Mouse (Mus musculus) hematopoietic stem cell, adult 5-6 weeks (primary cell): ENCODE measurements around the gene Gpcpd1. TPM values are rescaled to one million over a fixed set of nuclear protein-coding genes. Genes with fewer than 3 reads are reported as not detected.
A peak's percentile ranks its signal among the peaks of the same experiment; 100 is the strongest.
"Not testable (repeated sequence)": the region's sequence is repeated elsewhere in the genome, so short reads cannot be mapped to it uniquely, and the experiment has no call there.

Experiments used
- ATAC-seq, 2 experiments: fragments of 125-278 bp in 1 of 2; replicated peaks in 1 of 2; 2 replicates each; pipeline ENCODE4 v1.8.0; 2016 to 2017; ENCODE audit warnings: inconsistent platforms in 2 of 2, mild to moderate bottlenecking in 2 of 2, moderate number of reproducible peaks in 2 of 2, low read depth in 1 of 2, moderate TSS enrichment in 1 of 2; ENCODE audit not compliant: low FRiP score in 2 of 2, poor library complexity in 2 of 2, severe bottlenecking in 2 of 2, insufficient read depth in 1 of 2, low TSS enrichment in 1 of 2
- total RNA-seq: library from RNA; stranded (forward); fragments of 172-1452, 232-1000 nt; gene quantifications from 2 replicates; pipeline ENCODE4 v1.2.3, GENCODE M21; 2017

Gene Gpcpd1
- total RNA-seq, 1 experiment from 2014 or later: 37.1 TPM

GRCm38 (mm10) chr2:132595601-132596235 is 8.2 kb upstream of the Gpcpd1 start:
- peak in 1 of 2 experiments; percentile 22; a peak in 1 of 4 replicates for ATAC-seq

DNA sequence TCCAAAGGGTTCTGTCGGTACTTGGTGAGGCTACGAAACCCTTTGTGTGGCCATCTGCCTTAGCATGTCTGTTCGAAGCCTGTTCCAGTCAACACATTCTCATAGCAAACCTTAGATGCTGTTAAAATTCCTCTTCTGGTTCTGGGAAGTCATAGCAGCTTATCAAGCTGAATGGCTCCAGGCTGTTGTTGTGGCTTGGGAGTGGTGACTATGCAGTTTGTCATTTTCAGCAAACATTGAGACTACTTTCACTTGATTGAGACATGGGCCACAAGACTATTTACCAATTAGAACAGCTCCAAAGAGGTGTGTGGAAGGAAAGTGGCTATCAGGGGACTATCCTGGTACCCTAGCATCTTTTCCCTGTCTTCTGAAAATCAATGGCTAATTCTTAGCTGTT is 4.6 kb upstream of the Gpcpd1 start:
- ATAC-seq: peak; percentile 56 to 59; a peak in 3 of 4 replicates

DNA sequence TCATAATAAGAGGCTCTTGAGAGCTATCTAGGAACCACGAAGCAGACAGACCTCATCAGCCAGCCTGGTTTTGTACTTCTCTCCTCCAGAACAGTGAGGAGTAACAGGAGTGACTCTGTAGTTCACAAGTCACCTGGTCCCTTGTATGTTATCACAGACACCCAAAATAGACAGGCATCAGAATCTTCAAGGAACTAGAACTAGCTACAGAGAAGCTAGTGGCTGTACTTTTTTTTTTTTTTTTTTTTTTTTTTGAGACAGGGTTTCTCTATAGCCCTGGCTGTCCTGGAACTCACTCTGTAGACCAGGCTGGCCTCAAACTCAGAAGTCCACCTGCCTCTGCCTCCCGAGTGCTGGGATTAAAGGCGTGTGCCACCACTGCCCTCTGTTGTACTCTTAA is 4.0 kb upstream of the Gpcpd1 start:
- not testable (repeated sequence) for ATAC-seq

DNA sequence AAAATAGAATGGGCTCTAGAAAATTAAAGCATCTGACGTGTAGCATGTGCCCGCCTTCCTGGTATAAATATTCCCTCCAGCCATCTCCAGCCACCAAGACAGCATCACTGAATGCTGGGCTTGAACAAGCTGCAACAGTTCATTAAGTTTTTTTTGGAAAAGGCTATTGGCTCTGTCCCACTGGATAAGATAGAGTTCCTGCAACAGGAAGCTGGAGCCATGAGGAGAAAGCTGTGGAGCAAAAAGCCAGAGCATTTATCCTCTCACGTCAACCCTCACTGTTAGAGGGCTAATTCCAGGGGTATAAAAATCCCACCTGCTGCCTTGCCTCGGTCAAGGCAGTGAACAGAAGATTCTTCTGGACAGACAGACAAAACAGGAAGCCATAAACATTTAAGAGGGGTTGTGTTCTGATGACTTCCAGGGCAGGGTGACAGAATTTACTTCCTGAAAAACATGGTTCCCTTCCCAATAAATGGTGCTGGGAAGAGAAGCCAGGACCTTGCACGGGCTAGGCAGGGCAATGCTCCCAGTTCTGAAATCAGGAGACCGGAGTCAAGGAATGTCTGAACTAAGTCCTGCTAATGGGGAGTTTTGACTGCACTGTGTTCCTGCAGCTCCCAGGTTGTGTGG is 2.5 kb upstream of the Gpcpd1 start:
- ATAC-seq: no peak

DNA sequence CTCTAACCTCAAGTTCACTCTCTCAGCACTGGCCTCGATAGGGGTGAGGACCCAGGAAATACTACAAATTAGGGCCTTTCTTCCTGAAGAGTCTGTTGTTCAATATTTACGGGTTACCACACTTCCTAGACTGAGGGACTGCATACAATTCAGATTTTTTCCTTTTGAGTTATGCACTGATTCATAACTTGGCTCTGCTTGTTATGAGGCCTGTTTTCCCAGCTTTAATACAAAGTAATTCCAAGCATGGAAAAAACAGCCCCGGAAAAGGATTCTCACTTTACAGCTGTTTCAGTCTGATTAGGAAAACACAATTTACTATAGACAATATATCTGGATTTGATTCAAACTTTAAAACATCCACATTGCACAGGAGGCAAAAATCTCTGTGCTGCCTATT is 1.5 kb downstream of the Gpcpd1 start:
- no peak for ATAC-seq

GRCm38 (mm10) chr2:132584191-132584590 is 3.3 kb downstream of the Gpcpd1 start:
- ATAC-seq: no peak

DNA sequence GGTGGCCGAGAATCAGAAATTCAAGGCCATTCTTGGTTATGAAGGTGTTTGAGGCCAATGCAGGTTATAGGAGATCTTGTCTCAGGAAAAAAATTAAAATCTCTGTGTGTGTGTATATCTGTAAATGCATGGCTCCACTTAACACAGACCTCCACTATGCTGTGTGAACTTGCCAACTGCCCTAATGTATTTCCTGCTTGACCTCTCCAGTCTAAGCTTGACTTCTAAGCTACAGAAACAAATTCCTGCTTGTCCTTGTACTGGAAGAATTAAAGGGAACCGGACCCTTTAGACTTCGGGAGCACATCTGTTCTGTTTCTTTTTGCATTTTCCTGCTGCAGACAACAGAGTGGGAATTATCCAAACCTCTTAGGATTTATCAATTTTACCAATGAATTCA is 4.4 kb downstream of the Gpcpd1 start:
- ATAC-seq: no peak

DNA sequence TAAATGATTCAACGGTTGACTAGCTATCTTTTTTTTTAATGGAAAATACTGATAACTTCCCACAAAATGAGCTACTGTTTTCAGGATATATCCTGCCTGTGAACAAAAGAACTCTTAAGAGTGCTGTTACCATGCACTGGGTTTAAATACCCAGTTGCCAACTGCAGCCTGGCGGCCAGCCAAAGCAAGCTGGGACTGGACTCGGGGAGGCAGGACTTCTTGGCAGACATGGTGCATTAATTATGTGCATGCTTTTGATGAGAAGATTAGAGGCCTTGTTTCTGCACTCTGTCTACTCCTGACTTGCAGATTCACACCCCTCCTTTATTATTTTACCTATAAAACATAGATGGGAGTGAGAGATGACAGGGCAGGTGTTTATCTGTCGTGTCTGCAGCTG is 5.3 kb downstream of the Gpcpd1 start:
- no peak for ATAC-seq

- no peak for ATAC-seq
Observed at GRCm38 (mm10) chr2:132579689-132580088, 7.8 kb downstream of the Gpcpd1 start.

DNA sequence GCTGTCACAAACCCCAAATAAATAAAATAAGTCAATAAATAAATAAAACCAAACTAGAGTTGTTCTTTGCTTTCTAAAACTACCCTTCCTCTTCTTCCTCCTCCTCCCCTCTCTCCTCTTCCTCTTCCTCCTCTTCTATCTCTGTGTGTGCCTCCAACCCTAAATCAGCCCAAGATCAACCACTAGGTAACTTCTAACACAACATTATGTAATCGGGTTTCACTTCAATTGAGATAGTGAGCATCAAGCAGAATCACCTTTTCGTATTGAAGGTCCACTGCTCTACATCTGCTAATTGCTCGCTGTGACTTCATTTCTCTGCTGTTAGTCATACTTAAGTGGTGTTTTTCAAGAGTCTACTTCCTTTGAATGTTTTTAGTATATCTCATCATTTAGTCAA is 8.8 kb downstream of the Gpcpd1 start:
- no peak for ATAC-seq

- peak; percentile 91 to 92 for ATAC-seq
Observed at GRCm38 (mm10) chr2:132578059-132578458, 9.5 kb downstream of the Gpcpd1 start.

DNA sequence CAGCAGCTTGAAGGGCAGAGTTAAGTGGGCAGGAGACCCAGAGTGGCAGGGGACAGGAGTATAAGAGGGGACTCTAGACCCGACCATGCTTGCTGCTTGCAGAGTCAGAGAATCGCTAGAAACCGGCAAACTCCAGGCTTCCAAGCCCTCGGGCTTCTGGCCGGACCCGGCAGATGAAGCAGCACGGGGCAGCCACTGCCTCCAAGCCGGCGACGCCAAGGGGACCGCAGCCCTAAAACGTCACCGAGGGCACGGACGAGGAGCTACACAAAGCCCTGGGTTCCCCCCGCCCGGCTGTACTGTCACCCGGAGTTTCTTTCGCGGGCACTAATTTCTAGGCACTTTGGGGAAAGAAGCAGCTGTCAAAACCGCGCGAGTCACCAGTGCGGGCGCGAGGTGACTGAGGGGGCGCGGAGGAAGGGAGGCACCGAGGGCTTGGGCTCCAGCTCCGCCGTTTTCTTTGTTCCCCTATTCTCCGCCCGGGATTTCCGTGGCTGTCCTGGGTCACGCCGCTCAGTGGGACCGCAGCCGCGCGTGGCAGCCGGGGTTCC is 10.0 kb downstream of the Gpcpd1 start:
- peak; percentile 39 to 61 for ATAC-seq

- ATAC-seq: no peak
Observed at GRCm38 (mm10) chr2:132576522-132577135, 10.9 kb downstream of the Gpcpd1 start.

DNA sequence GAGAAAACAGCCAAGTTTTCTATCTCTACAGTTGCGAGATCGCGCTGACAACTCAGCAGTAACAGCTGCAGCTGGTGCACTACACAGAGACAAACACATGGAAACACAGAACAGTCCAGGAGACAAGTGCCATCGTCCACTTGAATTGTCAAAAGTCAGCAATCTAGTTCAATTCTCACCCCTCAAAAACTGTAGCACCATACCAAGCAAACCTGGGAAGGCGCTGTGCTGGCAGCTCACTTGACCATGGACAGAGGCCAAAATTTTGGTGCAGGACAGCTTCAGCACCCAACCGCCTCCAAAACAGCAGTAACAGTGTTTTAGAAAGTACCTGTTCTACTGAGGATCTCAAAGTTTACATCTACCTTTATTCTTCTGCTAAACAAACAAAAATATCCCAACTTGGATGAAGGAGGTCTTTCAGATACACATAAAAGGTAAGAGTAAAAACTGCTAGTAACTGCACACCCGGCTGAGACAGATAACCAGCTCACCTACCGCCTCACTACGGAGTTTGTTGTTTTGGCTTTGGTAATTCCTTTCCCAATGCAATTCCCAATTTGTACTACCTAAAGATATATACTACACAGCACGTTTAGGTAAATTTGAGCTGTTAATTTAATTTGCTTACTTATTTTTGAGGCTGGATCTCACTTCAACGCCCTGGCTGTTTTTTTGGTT is 11.6 kb downstream of the Gpcpd1 start:
- ATAC-seq: no peak

DNA sequence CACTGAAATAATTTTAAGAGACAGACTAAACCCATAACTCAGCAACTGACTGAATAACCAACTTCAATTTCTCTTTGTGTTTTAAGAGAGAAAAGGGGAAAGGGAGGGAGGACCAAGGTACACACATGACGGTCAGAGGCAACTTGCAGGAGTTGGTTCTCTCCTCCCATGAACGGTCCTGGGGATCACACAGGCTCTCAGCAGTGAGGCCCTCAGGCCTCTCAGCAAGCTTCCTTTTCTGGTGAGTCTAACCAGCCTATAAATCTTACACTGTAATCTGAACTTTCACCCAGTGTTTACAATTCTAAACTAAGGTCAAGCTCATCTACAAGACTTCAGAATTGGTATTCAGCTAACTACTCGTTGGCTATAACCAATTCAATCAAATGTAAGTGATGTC is 12.3 kb downstream of the Gpcpd1 start:
- no peak for ATAC-seq

DNA sequence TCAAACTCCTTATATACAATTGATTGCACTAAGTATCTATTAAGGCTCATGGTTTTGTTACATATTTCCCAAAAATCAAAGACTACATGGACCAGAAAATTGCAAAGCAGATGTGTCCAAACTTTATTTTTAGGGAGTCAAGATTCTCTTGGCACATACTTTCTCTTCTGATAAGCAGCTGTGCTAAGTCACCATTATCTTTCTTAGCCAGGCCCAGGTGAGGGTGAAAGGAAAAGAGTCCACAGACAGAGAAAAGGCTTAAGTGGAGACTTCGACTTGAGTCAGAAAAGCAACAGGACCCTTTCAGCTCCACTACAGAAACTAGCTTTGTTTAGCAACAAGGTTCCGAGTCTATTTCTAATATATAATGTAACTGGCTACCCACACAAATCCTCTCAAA is 14.2 kb downstream of the Gpcpd1 start:
- ATAC-seq: no peak

GRCm38 (mm10) chr2:132572651-132573050 is 14.9 kb downstream of the Gpcpd1 start:
- ATAC-seq: no peak

GRCm38 (mm10) chr2:132571301-132571700 is 16.2 kb downstream of the Gpcpd1 start:
- ATAC-seq: no peak
